Mouse (Mus musculus) forebrain, embryonic 11.5 days (tissue): ENCODE measurements at regions not wholly inside any gene's neighbourhood (a gene's known extent, or its start where the extent isn't known, plus 50 kb on each side); places are given as distances from the start of the nearest gene placed in this dataset.

ENCODE experiments used
- ATAC-seq: fragments of 200-750 bp; cut with Nextera tagmentation; replicated peaks from 2 replicates; pipeline ENCODE4 v1.8.0; 2017; ENCODE audit warnings: moderate TSS enrichment; ENCODE audit not compliant: low FRiP score
- DNase-seq: peaks from one replicate; pipeline ENCODE4 v3.0.0-alpha.2; 2017; ENCODE audit warnings: low spot score
- H3K27ac ChIP-seq: fragments of 300-500 bp; sonication (generic); 2 replicates; pipeline ENCODE4 v1.5.1; 2014; ENCODE audit warnings: low read depth, low read length
- H3K27me3 ChIP-seq: fragments of 300-500 bp; sonication (generic); 2 replicates; pipeline ENCODE4 v1.6.1; 2014; ENCODE audit warnings: mild to moderate bottlenecking, low read length, mixed read lengths; ENCODE audit not compliant: control insufficient read depth, insufficient read depth
- H3K36me3 ChIP-seq: fragments of 300-500 bp; sonication (generic); 2 replicates; pipeline ENCODE4 v1.6.1; 2014; ENCODE audit warnings: mild to moderate bottlenecking, low read length, moderate library complexity, mixed read lengths; ENCODE audit not compliant: control insufficient read depth, insufficient read depth
- H3K4me1 ChIP-seq: fragments of 300-500 bp; sonication (generic); replicated peaks from 2 replicates; pipeline ENCODE4 v1.6.1; 2014; ENCODE audit warnings: low read length, mixed read lengths; ENCODE audit not compliant: control insufficient read depth, insufficient read depth
- H3K4me2 ChIP-seq: fragments of 300-500 bp; sonication (generic); 2 replicates; pipeline ENCODE4 v1.6.1; 2014; ENCODE audit warnings: low read depth, mild to moderate bottlenecking, low read length, moderate library complexity, mixed read lengths; ENCODE audit not compliant: severe bottlenecking
- H3K4me3 ChIP-seq: fragments of 300-500 bp; sonication (generic); 2 replicates; pipeline ENCODE4 v1.5.1; 2014; ENCODE audit warnings: low read depth, low read length
- H3K9ac ChIP-seq: fragments of 300-500 bp; sonication (generic); 2 replicates; pipeline ENCODE4 v1.6.1; 2014; ENCODE audit warnings: low read length
- H3K9me3 ChIP-seq: fragments of 300-500 bp; sonication (generic); 2 replicates; pipeline ENCODE4 v1.6.1; 2016; ENCODE audit warnings: low read length, mixed read lengths; ENCODE audit not compliant: control insufficient read depth
- WGBS: fragments of 180-500 bp; shearing (Covaris S2); extraction: QIAGEN DNeasy Blood & Tissue Kit; methylation state at CpG from one replicate; pipeline ENCODE4 v1.1.7; 2014; 5-methylcytosine and 5-hydroxymethylcytosine counted together

DNA sequence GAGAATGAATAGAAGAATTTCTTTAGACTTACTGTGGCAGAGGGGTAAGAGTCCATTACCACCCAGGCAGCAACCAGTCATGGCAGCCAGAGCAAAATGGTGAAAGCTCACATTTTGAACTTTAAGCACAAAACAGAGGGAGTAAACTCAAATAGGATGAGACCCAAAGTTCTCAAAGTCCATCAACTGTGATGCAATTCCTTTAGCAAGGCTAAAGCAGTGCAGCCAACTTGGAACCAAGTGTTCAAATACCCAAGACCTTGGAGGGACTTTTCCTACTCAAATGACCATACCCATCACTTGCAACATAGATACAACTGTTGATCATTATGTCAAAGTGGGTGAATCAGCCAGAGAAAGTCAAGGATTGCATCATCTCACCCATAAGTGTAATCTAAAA is 380.1 kb downstream of the Hace1 start:
- H3K4me3 ChIP-seq = no peak overlapping the region

DNA sequence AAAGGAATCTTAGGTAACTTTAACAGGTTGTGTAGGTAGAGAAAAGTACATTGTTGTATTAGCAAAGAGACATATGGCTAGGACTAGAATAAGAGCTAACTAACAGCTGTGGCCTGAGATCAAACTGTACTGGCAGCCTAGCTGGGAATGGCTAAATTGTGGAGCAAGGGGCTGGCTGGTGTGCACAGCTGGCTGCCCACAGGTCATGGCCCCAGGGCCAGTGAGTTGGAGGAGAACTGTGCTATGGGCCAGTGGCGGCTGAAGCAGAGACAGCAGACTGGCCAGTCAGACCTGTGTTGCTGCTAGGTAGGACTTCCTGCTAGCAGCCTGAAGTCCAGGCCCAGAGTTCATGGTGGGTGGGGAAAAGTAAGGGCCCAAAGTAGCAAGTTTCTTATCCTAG is 394.6 kb downstream of the Hace1 start:
- no peaks in the 10 kb centered on the region for H3K27me3 ChIP-seq
- ATAC-seq (no peak), DNase-seq (no peak)
- 86% methylated on average over 1 of the region's 1 CpGs for WGBS
- no peaks in the 10 kb centered on the region for H3K4me1 ChIP-seq
- H3K9me3 ChIP-seq = no peaks in the 10 kb centered on the region
- no peak overlapping the region for H3K27ac ChIP-seq
- H3K36me3 ChIP-seq = no peaks in the 10 kb centered on the region
- no peak overlapping the region for H3K9ac ChIP-seq
- H3K4me2 ChIP-seq = no peak overlapping the region
- no peak overlapping the region for H3K4me3 ChIP-seq

More for the DNA sequence above, 380.1 kb downstream of the Hace1 start:
- H3K4me2 ChIP-seq = no peak overlapping the region
- H3K36me3 ChIP-seq = no peaks in the 10 kb centered on the region
- no peak overlapping the region for H3K27ac ChIP-seq
- no peaks in the 10 kb centered on the region for H3K9me3 ChIP-seq
- no peaks in the 10 kb centered on the region for H3K4me1 ChIP-seq
- DNase-seq = no peak
- H3K9ac ChIP-seq = no peak overlapping the region
- ATAC-seq = no peak
- no peaks in the 10 kb centered on the region for H3K27me3 ChIP-seq

- H3K9me3 ChIP-seq = no peaks in the 10 kb centered on the region
- WGBS = 83% methylated on average over 4 of the region's 4 CpGs
- ATAC-seq = no peak
- no peaks in the 10 kb centered on the region for H3K27me3 ChIP-seq
- no peak overlapping the region for H3K4me3 ChIP-seq
- no peak overlapping the region for H3K27ac ChIP-seq
- no peaks in the 10 kb centered on the region for H3K4me1 ChIP-seq
- no peak for DNase-seq
- no peaks in the 10 kb centered on the region for H3K36me3 ChIP-seq
- no peak overlapping the region for H3K9ac ChIP-seq
- H3K4me2 ChIP-seq = no peak overlapping the region
These were observed 405.2 kb downstream of the Hace1 start for GRCm38 (mm10) chr10:45982731-45983274.

DNA sequence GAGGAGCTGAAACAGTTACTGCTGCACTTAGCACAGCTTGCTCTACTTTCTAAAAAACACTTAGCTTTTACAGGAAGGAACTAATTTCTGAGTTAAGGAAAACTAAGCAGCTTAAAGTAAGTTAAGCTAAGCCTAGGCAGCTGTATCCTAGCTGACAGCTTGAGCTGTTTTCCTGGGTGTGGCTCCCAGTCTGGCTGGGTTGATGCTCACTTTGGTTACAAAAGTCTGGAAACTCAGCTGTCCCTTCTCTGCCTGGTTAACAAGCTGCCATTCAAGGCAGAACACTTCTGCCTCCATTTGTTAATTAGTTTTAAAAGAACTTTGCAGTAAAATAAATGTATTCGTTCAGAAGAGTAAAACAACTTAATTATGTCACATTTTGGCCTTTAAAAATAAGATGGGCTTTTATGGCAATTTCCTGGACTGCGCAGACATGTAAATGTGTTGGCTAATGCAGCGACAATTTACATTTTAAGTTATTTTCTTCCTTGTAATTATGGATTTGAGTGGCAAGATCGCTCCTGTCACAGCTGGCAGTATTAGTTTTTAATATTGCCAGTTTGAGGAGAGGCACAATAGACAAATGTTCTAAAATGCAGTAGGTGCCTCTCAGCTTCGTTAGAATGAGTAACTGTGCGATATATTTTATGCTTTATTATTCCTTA is 406.2 kb downstream of the Hace1 start:
- no peak overlapping the region for H3K4me2 ChIP-seq
- WGBS = 83% methylated on average over 6 of the region's 6 CpGs
- DNase-seq (no peak), ATAC-seq (no peak)
- H3K27me3 ChIP-seq = no peaks in the 10 kb centered on the region
- H3K36me3 ChIP-seq = no peaks in the 10 kb centered on the region
- H3K4me3 ChIP-seq = no peak overlapping the region
- no peak overlapping the region for H3K9ac ChIP-seq
- no peak overlapping the region for H3K27ac ChIP-seq
- H3K4me1 ChIP-seq = no peaks in the 10 kb centered on the region
- no peaks in the 10 kb centered on the region for H3K9me3 ChIP-seq

- ATAC-seq (no peak), DNase-seq (no peak)
- WGBS = 97% methylated on average over 2 of the region's 2 CpGs
- Histone ChIP-seq H3K9ac (no peak overlapping the region), H3K4me3 (no peak overlapping the region), H3K27me3 (no peaks in the 10 kb centered on the region), H3K27ac (no peak overlapping the region), H3K4me2 (no peak overlapping the region), H3K4me1 (no peaks in the 10 kb centered on the region), H3K36me3 (no peaks in the 10 kb centered on the region), H3K9me3 (no peaks in the 10 kb centered on the region)
These were observed 408.7 kb downstream of the Hace1 start for GRCm38 (mm10) chr10:45986341-45986740.

DNA sequence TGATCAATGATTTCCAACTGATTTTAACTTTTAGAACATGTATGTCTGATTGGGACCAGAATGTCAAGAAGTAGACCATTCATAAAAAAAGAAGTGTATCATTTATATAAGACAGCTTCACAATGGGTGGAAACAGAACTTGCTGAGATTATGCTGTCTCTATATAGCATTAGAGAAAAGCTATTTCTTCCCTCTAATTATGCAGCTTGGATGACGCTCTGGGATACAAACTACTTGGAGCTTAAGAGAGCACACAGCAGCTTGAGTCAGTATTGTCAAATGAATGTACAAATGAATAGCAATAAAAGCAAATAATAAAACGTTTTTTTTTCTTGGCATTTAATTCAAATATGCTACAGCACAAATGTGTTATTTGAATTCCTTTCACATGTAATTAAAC is 428.7 kb downstream of the Hace1 start:
- WGBS = 59% methylated on average over 2 of the region's 2 CpGs
- no peaks in the 10 kb centered on the region for H3K9me3 ChIP-seq
- H3K36me3 ChIP-seq = no peaks in the 10 kb centered on the region
- H3K4me3 ChIP-seq = no peak overlapping the region
- no peaks in the 10 kb centered on the region for H3K4me1 ChIP-seq
- H3K27ac ChIP-seq = no peak overlapping the region
- H3K9ac ChIP-seq = no peak overlapping the region
- no peaks in the 10 kb centered on the region for H3K27me3 ChIP-seq
- H3K4me2 ChIP-seq = no peak overlapping the region
- DNase-seq = no peak
- ATAC-seq = no peak

DNA sequence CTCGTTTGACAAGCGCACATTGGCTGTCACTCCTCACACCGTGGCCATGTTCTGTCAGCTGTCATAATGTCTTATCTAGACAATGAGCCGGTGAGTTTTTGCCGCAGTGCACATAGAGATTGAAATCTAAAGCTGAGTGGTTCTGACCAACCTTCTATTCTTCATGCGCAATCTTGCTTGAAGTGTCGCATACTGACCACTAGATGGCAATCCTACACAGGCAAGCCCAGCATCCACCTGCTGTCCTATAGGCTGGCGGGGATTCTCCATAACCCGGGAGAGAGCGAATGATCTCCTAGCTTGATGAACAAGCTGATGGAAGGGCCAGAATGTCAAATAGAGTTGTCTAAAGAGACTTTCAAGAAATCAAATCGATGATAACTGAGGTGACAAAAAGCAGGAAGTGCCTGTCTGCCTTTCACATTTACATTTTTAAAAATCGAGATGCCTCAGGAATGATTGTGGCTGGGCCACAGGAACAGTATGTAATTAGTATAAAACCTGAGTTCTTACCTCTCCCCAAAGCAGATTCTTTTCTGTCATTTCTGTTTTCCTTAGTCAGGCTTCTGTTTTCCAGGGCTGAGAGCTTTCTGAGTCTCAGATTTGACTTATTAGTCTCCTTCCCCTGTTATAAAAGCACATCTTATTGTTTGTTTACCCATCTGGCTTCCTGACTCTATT is 434.4 kb downstream of the Hace1 start:
- Histone ChIP-seq H3K27ac (no peak overlapping the region), H3K4me3 (no peak overlapping the region), H3K9me3 (no peaks in the 10 kb centered on the region), H3K27me3 (no peaks in the 10 kb centered on the region), H3K9ac (no peak overlapping the region), H3K36me3 (no peaks in the 10 kb centered on the region), H3K4me2 (no peak overlapping the region), H3K4me1 (no peaks in the 10 kb centered on the region)
- WGBS = 29% methylated on average over 12 of the region's 12 CpGs
- peak; percentile 65 for DNase-seq
- ATAC-seq = peak; percentile 88

DNA sequence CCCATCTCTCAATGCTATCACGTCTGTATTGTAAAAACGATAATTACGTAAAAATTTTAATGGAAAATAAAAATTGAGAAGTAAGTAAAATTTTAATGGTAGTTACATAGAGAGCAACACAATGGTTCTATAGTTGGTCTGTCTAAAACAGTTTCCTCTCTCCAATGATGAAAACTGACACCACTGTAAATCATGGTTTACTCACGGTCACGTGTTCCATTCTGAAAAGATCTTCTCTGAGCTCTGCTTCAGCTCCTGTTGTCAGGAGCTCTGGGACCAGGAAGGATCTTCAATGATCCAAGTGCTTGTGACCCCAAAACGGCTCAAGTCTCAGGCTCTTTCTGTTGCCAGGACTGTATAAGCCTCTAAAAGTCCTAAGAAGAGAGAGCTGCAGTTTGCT is 435.0 kb downstream of the Hace1 start:
- no peak overlapping the region for H3K4me3 ChIP-seq
- H3K9ac ChIP-seq = no peak overlapping the region
- no peaks in the 10 kb centered on the region for H3K9me3 ChIP-seq
- no peaks in the 10 kb centered on the region for H3K36me3 ChIP-seq
- WGBS = 82% methylated on average over 6 of the region's 6 CpGs
- no peaks in the 10 kb centered on the region for H3K27me3 ChIP-seq
- DNase-seq = no peak
- H3K27ac ChIP-seq = no peak overlapping the region
- H3K4me2 ChIP-seq = no peak overlapping the region
- ATAC-seq = no peak
- no peaks in the 10 kb centered on the region for H3K4me1 ChIP-seq

DNA sequence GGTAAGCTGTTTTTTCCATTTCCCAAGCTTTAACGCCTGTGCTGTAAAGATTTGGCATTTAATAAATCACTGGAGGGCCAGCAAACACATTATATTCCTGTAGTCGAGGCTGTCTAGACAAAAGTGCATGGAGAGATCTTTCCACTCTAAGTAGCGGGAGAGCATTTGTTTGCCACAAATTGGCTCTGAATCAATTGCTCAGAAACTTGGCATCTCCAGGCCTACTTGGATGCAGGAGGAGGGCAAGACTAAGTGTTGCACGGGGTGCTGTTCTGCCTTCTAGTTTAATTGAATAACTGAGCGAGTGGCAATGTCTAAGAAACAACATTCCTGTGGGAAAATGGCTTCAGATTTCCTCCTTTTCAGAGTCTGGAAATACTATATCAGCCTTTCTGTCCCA is 438.7 kb downstream of the Hace1 start:
- Histone ChIP-seq H3K9ac (no peak overlapping the region), H3K4me3 (no peak overlapping the region), H3K27ac (no peak overlapping the region), H3K4me1 (no peaks in the 10 kb centered on the region), H3K27me3 (no peaks in the 10 kb centered on the region), H3K36me3 (no peaks in the 10 kb centered on the region), H3K9me3 (no peaks in the 10 kb centered on the region), H3K4me2 (no peak overlapping the region)
- WGBS = 80% methylated on average over 5 of the region's 5 CpGs
- ATAC-seq = no peak
- no peak for DNase-seq
